Mouse (Mus musculus): Measurements from ENCODE around the gene Syp. TPM values are rescaled to one million over a fixed set of nuclear protein-coding genes. Genes with fewer than 3 reads are reported as not detected.

Syp gene
- total RNA-seq, 4 experiments from 2014 or later = 0.73 to 4.3 (median 2.2) TPM

GRCm38 (mm10) chrX:7662936-7663335, 24.7 kb downstream of the Syp start:
- no peak for DNase-seq (ENCODE audit: low spot score in 2 of 2)

DNA sequence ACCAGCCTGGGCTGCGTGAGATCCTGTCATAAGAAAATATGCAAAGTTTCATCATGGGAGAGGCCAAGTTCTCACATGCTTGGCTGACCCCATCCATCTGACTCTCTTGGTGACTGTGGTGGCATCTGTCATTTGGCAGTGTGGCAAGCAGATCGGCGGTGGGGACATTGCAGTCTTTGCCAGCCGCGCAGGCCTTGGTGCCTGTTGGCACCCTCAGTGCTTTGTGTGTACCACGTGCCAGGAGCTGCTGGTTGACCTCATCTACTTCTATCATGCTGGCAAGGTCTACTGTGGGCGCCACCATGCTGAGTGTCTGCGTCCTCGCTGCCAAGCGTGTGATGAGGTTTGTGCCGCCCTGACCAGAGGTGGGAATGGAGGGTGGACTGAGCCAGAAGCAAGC, 26.5 kb downstream of the Syp start:
- DNase-seq (ENCODE audit: low spot score in 2 of 2) = no peak

DNA sequence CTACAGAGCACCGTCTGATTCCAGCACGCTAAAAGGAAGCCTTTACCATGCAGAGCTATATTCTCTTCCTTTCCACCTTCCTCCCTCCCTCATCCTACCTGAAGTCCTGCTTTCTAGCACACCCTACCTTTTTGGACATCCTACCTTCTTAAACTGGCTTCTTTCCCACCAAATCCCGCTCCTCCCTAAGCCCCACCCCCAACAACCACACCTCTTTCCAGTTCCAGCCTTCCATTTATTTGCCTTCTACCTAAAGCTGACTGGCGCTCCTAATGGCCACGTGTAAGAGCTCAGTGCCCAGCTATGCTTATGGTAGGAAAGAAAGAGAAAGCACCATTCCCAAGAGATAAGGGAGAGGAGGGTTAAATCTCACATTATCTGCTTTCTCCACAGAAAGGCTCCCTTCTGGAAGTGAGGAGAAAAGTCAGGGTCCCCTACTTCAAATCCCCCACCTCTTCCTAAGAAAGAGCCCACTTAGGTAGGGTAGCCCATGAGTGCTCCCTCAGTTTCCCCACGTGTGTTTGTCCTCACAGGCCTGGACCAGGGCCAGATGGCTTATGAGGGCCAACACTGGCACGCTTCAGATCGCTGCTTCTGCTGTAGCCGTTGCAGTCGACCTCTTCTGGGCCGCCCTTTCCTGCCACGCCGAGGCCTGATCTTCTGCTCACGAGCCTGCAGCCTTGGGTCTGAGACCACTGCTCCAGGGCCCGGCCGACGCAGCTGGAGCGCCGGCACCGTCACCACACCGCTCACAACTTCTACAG, 27.6 kb downstream of the Syp start:
- no peak for DNase-seq (ENCODE audit: low spot score in 2 of 2)

GRCm38 (mm10) chrX:7670390-7670881, 32.2 kb downstream of the Syp start:
- DNase-seq (ENCODE audit: low spot score in 2 of 2) = peak in 1 of 2 experiments; percentile 64

DNA sequence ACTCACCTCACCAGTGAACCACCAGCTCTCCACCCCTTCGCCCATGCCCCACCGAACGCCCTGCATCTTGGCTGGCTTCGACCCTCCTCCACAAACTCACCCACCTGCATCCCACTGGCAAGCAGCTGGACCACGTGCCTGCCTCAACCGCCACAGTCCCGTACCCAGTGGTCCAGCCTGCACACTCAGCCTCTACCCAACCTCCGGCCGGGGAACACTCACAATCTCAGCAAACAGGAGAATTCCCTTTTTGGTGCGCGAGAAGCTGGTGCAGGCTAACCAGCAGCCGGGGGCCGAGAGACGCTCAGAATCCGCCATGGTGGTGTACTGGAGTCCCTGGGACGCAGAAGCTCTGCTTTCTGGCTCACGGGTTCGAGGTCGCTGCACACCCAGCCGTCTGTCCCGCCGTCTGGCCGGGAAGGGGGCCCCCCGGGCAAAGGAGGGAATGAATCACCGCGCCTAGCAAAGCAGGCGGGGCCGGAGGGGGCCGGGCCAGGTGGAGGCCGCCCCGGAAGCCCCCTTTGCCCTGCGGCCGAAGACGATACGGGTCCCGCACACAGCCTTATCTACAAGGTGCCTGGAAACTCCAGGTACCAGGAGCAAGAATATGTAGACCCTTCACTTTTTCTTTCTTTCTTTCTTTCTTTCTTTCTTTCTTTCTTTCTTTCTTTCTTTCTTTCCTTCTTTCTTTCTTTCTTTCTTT, 32.8 kb downstream of the Syp start, which contains the start of gene Plp2:
Plp2 (minus strand) TSS at position 470 of the 703 bp plus-strand sequence.
- no peak for DNase-seq (ENCODE audit: low spot score in 2 of 2)

DNA sequence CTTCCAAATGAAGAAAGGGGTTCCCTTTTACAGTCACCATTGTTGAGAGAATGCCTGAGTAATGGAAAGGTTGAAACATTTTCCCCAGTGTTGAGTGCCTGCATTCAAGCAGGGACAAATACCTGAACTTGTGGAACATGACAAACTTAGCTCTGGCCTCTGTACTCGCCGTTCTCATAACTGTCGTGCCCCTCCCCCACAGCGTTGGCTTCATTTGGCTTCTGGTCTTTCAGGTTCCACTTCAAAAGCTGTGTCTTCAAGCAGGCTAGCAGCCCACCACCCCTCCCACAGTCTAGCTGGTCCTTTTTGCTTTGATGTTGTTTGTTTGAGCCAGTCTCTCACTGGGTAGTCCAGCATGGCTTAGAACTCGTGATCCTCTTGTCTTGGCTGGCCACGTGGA, 34.5 kb downstream of the Syp start:
- no peak for DNase-seq (ENCODE audit: low spot score in 2 of 2)

GRCm38 (mm10) chrX:7673578-7674281, 35.5 kb downstream of the Syp start:
- DNase-seq (ENCODE audit: low spot score in 2 of 2) = no peak

DNA sequence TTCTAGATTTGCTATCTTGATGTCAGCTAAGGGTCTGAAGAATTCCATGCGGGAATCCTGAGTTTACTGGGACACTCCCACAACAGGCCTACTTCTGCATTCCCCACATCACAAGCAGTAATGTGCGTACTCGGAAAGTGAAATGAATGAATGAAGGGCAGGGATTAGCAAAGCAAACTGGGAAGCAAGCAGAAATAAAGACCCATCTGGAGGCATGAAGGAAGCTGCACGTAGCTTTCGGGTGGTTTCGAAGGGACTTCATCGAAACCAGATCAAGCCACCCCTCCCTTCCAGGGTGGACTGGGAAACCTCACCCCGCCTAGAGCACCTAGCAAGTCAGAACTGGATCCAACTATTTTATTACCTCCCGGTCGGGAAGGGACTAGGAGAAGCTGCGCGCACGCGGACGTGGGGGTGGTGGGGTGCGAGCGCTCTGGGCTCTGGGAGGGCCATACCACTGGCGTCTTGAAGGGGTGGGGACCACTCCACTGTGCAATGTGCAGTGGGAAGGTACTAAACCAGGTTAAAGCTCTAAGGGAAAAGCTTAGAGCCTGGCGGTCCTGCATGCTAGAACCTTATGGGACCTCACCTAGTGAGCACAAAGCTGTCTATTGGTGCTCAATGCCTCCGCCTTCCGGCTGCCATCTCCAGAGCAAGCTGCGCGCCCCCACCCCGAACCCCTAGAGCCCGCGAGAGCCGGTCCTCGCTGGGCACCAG, 36.2 kb downstream of the Syp start:
- DNase-seq (ENCODE audit: low spot score in 2 of 2) = no peak

DNA sequence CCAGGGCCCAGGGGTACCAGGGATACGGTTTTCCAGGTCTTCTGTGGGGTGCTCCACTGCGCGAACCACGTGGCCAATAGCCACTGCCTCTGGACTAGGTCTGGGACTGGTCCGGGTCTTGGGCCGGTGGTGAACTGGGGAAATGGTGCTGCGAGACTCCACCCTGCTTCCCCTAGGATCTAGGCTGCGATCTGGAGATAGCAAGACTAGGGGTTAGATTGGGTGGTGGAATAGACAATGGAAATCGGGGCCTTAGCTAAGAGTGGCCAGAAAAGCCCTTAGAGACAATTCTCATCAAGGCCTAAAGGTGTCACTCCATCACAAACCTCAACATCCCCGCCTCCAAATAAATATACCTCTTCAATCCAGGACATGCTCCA, 36.7 kb downstream of the Syp start:
- no peak for DNase-seq (ENCODE audit: low spot score in 2 of 2)

DNA sequence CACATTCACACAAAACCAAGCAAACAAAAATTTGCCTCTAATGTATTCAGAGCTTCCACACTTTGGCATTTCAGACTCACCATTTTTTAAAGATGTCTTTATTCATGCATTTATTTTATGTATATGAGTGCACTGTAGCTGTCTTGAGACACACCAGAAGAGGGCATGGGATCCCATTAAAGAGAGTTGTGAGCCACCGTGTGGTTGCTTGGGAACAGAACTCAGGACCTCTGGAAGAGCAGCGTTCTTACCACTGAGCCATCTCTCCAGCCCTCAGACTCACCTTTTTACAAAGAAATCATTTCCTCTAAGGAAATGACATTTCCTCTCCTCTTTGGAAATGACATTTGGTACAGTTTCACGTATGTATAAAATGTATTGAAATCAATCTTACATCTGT, 40.7 kb downstream of the Syp start:
- no peak for DNase-seq (ENCODE audit: low spot score in 2 of 2)

- DNase-seq (ENCODE audit: low spot score in 2 of 2) = peak; percentile 88 to 94
Measured at GRCm38 (mm10) chrX:7679405-7680056, 41.3 kb downstream of the Syp start.

- DNase-seq (ENCODE audit: low spot score in 2 of 2) = no peak
Measured at GRCm38 (mm10) chrX:7680057-7680412, 41.8 kb downstream of the Syp start.

DNA sequence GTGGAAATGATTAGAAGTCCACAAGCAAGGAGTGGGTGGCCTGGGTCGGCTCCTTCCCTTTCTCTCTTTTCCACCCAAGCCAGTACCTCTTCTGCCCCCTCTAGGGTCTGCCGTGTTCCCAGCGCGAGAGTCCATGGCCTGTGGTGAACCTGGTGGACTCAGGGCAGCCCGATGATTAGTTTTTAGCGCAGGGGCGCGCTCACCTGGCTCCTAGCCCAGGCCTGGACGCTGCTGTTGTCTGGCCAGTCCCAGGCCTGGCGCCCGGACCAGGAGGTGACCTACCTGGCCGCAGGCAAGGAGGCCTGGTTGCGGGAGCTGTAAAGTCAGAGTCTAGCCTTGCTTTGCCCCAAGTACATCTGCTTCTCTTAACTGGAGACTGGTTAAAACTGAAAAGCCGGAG, 42.6 kb downstream of the Syp start, which contains the start of gene Magix:
Magix (minus strand) TSS at position 388 of the 400 bp plus-strand sequence.
- DNase-seq (ENCODE audit: low spot score in 2 of 2) = peak; percentile 14 to 52

DNA sequence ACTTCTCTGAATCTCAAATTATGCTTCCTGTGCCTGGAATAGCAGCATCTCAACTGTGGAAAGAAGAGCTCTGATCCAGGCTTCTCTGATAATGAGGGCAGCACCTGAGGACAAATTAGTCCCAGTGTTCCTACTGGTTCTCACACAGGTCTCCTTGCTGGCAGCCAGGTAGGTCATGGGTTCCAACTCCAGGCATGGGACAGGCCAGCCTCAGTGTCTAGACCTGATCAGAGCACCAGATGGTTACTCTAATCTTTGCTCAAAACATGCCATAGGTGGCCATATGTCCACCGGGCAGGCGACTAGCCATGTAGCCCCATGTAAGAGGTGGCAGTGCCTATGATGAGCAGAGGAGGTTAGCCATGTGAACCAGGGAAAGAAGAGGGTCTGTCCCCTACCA, 50.0 kb downstream of the Syp start:
- no peak for DNase-seq (ENCODE audit: low spot score in 2 of 2)

GRCm38 (mm10) chrX:7690486-7690885, 52.2 kb downstream of the Syp start:
- DNase-seq (ENCODE audit: low spot score in 2 of 2) = no peak

- no peak for DNase-seq (ENCODE audit: low spot score in 2 of 2)
Measured at GRCm38 (mm10) chrX:7692862-7693261, 54.6 kb downstream of the Syp start.

GRCm38 (mm10) chrX:7696520-7696919, 58.2 kb downstream of the Syp start:
- no peak for DNase-seq (ENCODE audit: low spot score in 2 of 2)

DNA sequence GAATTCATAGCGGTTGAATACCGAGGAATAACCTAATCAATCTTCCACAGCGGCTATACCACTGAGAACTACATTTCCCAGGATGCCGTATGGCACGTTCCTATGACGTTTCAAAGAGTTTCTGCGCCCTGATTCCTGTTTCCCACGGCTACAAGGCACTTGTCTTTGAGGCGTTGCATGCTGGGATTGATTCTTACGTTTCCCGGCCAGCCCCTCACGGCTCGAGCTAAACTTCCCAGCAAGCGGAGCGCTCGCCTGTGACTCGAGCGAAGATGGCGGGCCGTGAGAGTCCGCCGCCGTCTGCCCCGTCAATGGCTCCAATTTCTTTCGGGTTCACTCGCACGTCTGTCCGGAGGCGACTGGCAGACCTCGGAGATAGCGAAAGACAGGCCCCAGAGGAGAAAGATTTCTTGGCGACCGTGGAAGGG, 58.7 kb downstream of the Syp start, which contains the start of gene Gpkow:
Gpkow (plus strand) TSS at position 178 of the 428 bp plus-strand sequence.
- peak; percentile 56 to 79 for DNase-seq (ENCODE audit: low spot score in 2 of 2)

Measured in gastrocnemius, adult 8-10 months (tissue).